Mouse (Mus musculus) left cerebral cortex, adult 18-20 months (tissue): ENCODE measurements at regions not wholly inside any gene's neighbourhood (a gene's known extent, or its start where the extent isn't known, plus 50 kb on each side); places are given as distances from the start of the nearest gene placed in this dataset.
A peak's percentile ranks its signal among the peaks of the same experiment; 100 is the strongest.

Source experiments
- DNase-seq, 2 experiments: peaks; one replicate each; pipeline ENCODE4 v3.0.0; 2021 to 2022; ENCODE audit warnings: low spot score in 2 of 2, mixed read lengths in 1 of 2
- microRNA-seq, 2 experiments: library from miRNA; unstranded; fragments of <30 nt; microRNA quantifications; one replicate each; pipeline ENCODE4 v1.2.0; 2021

- peak; percentile 35 to 58 for DNase-seq
Observed at GRCm38 (mm10) chr7:139741246-139741903, 57.8 kb upstream of the Cfap46 start.

GRCm38 (mm10) chr7:139746803-139747202 is 63.2 kb upstream of the Cfap46 start:
- no peak for DNase-seq

- DNase-seq = no peak
Observed at GRCm38 (mm10) chr7:139747290-139748067, 63.9 kb upstream of the Cfap46 start.

GRCm38 (mm10) chr7:139755004-139755403 is 71.4 kb upstream of the Cfap46 start:
- DNase-seq = no peak

- no peak for DNase-seq
Observed at GRCm38 (mm10) chr7:139762522-139762921, 71.5 kb upstream of the Adgra1 start.

- no peak for DNase-seq
Observed at GRCm38 (mm10) chr7:139763241-139763640, 70.7 kb upstream of the Adgra1 start.

- no peak for DNase-seq
Observed at GRCm38 (mm10) chr7:139766296-139766695, 67.7 kb upstream of the Adgra1 start.

- no peak for DNase-seq
Observed at GRCm38 (mm10) chr7:139769167-139769566, 64.8 kb upstream of the Adgra1 start.

- DNase-seq = no peak
Observed at GRCm38 (mm10) chr7:139777243-139777642, 56.7 kb upstream of the Adgra1 start.

GRCm38 (mm10) chr7:139779876-139780275 is 54.1 kb upstream of the Adgra1 start:
- no peak for DNase-seq

GRCm38 (mm10) chr7:139781513-139781912 is 52.5 kb upstream of the Adgra1 start:
- DNase-seq = no peak

Small RNA genes lying in the stretch of these regions (microRNA-seq; reads per million reads assigned to microRNA genes)
- 0 reads per million in 2 experiments for gene Mir6401
